Mouse (Mus musculus): ENCODE measurements around the gene Nkd2.

Nkd2 gene

DNA sequence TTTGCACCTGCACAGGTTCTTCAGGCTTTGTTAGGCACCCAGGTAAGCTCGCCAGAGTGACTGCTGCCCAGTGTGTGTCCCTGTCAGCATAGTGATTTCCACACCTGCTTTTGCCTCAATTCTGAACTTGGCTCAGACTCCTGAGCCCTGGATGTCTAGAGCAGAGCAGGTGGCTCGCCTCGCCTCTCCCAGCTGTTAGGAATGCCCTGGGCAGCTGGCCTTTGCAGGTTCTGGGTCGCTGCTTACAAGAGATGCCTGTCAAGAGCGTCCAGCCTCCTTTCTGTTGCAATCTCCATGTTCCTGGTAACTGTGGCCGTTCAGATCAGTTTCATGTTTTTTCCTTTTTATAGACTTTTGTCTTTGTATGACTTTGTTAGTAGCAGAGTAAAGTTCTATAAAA lies 31.1 kb downstream of the Nkd2 start:
- DNase-seq (ENCODE audit: low spot score): no peak

GRCm38 (mm10) chr13:73814181-73814580 lies 33.2 kb downstream of the Nkd2 start:
- DNase-seq (ENCODE audit: low spot score): no peak

DNA sequence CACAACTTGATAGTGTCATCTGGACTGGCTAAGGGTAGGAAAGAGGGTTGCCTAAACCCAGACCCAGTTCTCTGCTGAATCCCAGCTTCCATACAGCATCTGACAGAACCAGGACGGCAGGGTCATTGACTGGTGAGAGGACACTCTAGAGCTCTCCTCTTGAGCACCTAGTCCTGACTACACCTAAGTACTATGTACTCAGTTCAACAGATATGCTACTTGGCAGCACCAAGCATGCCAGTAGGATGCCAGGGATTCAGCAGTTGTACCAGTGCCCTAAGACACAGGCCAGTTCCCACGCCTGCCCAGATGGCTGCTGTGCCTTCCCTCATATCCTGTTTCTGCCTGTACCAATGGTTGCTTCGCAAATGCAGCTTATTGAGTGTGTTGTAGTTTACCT lies 34.5 kb downstream of the Nkd2 start:
- no peak for DNase-seq (ENCODE audit: low spot score)

GRCm38 (mm10) chr13:73804914-73805313 lies 42.5 kb downstream of the Nkd2 start:
- no peak for DNase-seq (ENCODE audit: low spot score)

DNA sequence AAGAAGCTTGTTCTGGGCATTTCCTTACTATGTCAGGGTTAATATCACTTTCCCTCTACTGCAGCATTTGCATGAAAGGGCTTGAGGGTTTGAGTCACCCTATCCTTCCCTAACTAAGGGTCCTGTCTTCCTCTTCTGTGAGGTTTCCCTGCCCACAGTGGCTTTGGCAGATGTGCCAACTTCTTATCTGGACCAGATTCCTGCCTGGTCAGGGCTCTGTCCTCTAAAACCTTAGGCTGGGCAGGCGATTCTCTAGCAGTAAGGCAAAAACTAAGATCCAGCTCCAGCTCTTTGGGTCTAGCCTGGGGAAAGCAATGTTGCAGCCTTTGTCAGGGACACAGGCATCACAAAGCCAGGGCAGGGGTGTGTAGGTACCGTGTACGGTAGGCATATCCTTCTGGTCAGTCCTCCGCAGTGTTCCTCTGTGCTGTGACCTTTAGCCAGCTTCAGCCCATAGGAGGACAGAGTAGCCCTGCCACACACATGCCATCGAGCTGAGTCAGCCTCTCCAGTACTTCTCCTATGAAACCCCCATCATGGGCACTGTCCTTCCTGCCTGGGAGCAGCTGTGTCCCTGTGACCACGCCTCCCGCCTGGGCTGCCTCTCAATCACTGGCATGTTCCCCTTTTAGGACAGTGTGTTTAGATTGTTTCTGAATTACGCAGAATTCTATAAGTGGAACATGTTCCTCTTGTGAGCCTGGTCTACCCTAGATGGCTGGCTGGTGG lies 43.8 kb downstream of the Nkd2 start:
- peak; percentile 60 for DNase-seq (ENCODE audit: low spot score)

GRCm38 (mm10) chr13:73799110-73799509 lies 48.3 kb downstream of the Nkd2 start:
- DNase-seq (ENCODE audit: low spot score): no peak

GRCm38 (mm10) chr13:73793171-73793570 lies 54.3 kb downstream of the Nkd2 start:
- no peak for DNase-seq (ENCODE audit: low spot score)

GRCm38 (mm10) chr13:73792176-73792575 lies 55.3 kb downstream of the Nkd2 start:
- no peak for DNase-seq (ENCODE audit: low spot score)

- DNase-seq (ENCODE audit: low spot score): no peak
Observed at GRCm38 (mm10) chr13:73782486-73782885, 64.9 kb downstream of the Nkd2 start.

DNA sequence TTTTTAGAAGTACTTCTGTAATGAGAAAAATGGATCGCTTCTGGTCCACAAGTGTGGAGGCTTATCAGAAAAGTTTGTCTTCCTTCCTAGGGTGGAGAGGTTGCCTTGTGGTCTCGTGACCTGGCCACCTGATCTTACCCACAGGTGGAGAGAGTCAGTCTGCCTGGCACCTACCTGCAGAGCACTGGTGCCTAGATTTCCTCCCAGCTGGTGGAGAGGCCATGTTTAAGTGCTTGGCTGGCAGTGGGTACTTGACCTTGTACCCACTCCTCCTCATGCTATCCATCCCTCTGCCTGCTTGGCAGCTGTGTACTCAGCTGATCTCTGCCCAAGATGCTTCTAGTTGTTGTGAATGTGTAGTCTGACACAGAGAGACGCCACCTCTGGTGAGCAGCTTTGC lies 69.9 kb downstream of the Nkd2 start:
- DNase-seq (ENCODE audit: low spot score): no peak

DNA sequence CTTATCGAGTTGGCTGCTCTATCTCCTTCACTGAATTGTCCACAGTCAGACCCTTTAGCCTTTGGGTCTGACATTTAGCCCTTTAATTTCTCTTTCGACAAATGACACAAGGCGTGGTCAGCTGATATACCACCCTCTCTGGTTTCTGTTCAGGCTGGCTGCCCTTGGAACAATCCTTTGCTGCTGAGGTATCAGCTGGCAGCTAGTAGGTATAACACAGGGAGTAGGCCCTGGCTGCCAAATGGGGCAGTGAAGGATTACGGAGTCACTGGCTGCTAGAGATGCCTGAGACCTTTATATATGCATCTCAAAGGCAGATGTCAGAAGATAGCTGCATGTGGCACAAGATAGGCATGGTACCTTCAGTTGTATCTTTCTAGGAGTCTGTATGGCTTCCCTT lies 71.6 kb downstream of the Nkd2 start:
- no peak for DNase-seq (ENCODE audit: low spot score)

- DNase-seq (ENCODE audit: low spot score): peak; percentile 67
Observed at GRCm38 (mm10) chr13:73773519-73774205, 73.8 kb downstream of the Nkd2 start.

DNA sequence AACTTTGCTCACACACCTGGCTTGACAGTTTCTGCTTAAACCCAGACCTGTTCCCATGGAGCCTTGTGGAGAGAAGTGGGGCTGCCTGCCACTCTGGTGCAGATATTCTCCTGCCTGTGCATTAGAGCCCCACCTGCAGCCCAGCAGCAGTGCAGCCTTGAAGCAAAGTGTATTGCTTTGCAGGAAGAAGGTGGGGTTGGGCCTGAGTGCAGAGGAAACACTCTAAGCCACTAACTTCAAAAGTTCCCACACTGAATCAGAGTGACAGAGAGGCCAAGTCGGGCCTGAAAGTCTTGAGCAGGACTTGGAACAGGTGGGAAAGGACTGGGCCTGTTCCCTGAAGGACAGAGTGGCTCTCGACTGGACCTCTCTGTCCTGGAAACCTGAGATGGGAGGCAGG lies 74.8 kb downstream of the Nkd2 start:
- no peak for DNase-seq (ENCODE audit: low spot score)

DNA sequence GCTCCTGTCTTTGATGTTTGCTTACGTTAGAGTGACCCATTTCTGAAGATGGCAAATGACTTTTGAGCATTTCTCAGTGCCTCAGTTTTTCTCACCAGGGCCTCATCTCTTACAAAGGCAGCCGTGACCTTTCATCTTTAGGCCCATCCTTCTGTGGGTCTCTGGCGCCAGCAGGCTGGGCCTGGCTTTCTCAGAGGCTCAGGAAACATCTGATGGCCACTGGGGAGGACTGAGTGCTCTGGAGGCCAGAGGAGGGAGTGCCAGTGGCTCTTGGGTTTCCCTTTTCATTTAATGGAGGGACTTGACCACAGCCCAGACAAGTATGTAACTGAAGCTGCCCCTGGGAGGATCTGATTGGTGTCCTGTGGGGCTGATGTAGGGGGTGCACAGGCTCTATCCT lies 76.3 kb downstream of the Nkd2 start:
- DNase-seq (ENCODE audit: low spot score): no peak

DNA sequence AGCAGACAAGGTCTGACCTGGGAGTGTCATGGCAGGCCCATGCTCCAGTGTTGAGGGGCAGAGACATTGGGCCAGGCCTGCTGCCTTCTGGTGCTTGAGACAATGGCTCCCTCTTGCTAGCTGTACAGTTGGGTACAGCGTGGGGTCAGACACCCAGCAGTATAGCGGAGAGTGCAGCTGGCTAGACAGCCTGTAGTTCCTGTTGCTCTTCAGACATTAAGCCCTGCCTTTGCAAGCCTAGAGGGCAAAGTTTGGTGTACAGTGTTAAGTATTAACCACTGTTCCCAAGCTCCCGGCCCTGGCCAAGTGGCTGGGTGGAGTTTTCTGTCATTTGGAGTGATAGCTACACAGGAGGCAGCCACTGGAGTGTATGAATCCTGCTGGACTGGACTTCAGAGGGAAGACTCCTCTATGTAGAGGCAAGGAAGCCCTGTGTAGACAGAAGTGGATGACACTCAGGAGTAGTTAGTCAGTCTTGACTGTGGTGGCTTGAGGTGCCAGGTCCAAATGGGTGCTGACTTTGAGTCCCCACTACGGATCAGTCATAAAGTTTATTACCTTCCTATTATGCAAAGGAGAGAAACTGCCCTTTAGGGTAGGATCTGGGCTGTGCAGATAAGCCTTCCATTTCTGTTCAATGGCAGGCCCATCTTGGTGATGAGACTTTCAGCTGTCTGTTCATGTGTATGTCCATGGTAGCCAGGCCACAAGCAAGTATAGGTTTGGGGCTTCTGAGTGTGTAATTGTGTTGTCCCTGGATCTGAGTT lies 77.3 kb downstream of the Nkd2 start:
- DNase-seq (ENCODE audit: low spot score): no peak
